Mouse (Mus musculus): Measurements from ENCODE around the gene Cdkl4.

Gene Cdkl4

DNA sequence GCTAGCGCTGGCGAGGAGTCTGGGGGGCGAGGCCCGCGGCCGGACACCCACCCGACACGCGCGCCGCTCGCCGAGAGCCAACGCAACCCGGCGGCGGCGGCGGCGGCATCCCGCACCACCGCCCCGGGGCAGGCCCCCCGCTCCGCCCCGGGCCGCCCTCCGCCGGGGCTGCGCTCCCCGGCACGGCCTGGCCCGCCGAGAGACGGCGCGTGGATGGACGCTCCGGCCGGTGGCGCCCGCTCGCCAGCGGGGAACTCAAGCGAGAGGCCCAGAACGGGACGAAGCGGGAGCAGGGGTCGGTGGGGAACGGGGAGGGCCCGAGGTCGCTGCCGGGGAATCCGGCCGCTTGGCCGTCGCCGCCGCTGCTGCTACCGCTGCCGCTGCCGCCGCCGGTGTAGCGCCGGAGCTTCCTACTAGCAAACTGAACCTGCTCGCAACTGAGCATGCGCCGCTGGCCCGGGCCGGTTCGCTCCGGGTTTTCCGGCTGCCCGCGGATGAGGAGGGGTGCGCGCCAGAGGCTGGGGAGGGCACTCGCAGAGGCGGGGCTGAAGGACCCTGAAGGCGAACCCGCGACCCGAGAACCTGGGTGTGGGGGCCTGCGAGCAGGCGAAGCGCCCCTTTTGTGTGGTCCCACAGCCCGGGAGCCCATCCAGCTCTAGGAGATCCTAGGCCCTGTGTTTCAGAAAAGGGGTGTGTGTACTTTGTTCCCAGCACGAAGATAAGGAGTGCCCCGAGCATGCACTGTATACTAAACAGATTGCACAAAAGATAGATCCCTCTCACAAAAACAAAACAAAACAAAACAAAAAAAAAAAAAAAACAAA lies 97.4 kb downstream of the Cdkl4 start, which contains the start of gene Sos1:
TSS of gene Sos1 (minus strand) at position 423 of the 824 bp plus-strand sequence.
- DNase-seq (ENCODE audit: low read depth, low spot score), result peak; percentile 82

GRCm38 (mm10) chr17:80479295-80480030 lies 98.2 kb downstream of the Cdkl4 start:
- DNase-seq (ENCODE audit: low read depth, low spot score), result peak; percentile 31

DNA sequence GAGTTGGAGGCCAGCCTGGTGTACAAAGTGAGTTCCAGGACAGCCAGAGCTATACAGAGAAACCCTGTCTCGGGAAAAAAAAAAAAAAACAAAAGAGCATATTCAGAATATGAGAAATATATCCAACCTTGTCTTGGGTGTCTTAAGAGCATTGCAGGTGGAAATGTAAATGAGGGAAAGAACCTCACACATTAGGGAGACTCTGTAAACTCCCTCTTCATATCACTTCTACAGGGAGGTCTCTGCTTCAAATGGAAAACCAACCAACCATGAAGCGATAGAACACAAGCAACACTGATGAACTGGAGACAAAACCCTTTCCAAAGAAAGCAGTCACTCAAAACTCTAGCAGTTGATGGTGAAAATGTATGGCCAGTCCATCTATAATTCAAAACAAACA lies 99.9 kb downstream of the Cdkl4 start:
- DNase-seq (ENCODE audit: low read depth, low spot score), result no peak

- DNase-seq (ENCODE audit: low read depth, low spot score), result no peak
Measured at GRCm38 (mm10) chr17:80476496-80476895, 101.1 kb downstream of the Cdkl4 start.

Data from telencephalon, adult 2 months (tissue).